Mouse (Mus musculus) embryonic fibroblast, embryonic 13.5 days (primary cell): ENCODE data around the gene Hes5.

ENCODE experiments used
- CTCF ChIP-seq: IDR thresholded peaks from 2 replicates; pipeline ENCODE4 v1.5.1; 2011; ENCODE audit warnings: mild to moderate bottlenecking, control low read depth, low read length, moderate library complexity, borderline replicate concordance; ENCODE audit not compliant: insufficient read depth
- POLR2A ChIP-seq: IDR thresholded peaks from 2 replicates; pipeline ENCODE4 v1.6.1; 2011; ENCODE audit warnings: low read depth, mild to moderate bottlenecking, control low read depth, low read length, moderate library complexity

- TF ChIP-seq CTCF (no peak), POLR2A (no peak)
Measured at GRCm38 (mm10) chr4:154982247-154983120, 21.8 kb downstream of the Hes5 start.
